In genomic region chr3:89598967-89599366, GRCm38 (mm10) we compare ENCODE assay signal across 17 mouse cellular contexts.
DNase-seq lines count a peak whose midpoint lies in the region; ATAC-seq and TF ChIP-seq lines count a peak whose summit lies in the region.
"Had no signal": no experiment of that assay in that cellular context is flagged by ENCODE, and none has a peak within 500 bp of the region (broad histone marks: within the 10 kb centered on the region; RNA-seq: fewer than 3 reads in every experiment).

No protein-coding gene starts in this region.

- no peak overlapping the region for H3K27ac ChIP-seq in liver, adult 2 months (replicated peaks; ENCODE audit: insufficient read depth, low read depth, low read length)
- no peak overlapping the region for H3K27ac ChIP-seq in liver, embryonic 11.5 days (ENCODE audit: low read depth, low read length)
- no peak overlapping the region for H3K27ac ChIP-seq in forebrain, embryonic 12.5 days
- H3K27ac ChIP-seq: heart, embryonic 13.5 days; limb, embryonic 15.5 days; midbrain, embryonic 10.5 days had no signal

- no peaks in the 10 kb centered on the region; the same call in 1 of the 2 replicates for H3K27me3 ChIP-seq in liver, adult 2 months (ENCODE audit: control insufficient read depth, insufficient read depth, low read length)
- 0 out of 2 replicates have a peak, but pooled peaks cover 2% of the 10 kb centered on the region for H3K27me3 ChIP-seq in liver, embryonic 11.5 days (replicated peaks; ENCODE audit: control insufficient read depth, insufficient read depth, low read length)
- H3K27me3 ChIP-seq in forebrain, embryonic 12.5 days: 0 out of 2 replicates have a peak, but pooled peaks cover 5% of the 10 kb centered on the region
- H3K27me3 ChIP-seq: limb, embryonic 15.5 days had no signal

- 0 out of 2 replicates have a peak, but pooled peaks have one; percentile 9 for TF ChIP-seq CTCF in liver, adult 2 months (IDR thresholded peaks at IDR 0.05; ENCODE audit: low read depth, low read length)

- peak; percentile 11 for DNase-seq in CD4-positive, CD25-positive, alpha-beta regulatory T cell, adult 2 months (ENCODE audit: low read depth, low spot score)
- no peak for DNase-seq in liver, adult 2 months (ENCODE audit: extremely low read depth, low read depth, low spot score)
- DNase-seq in liver, embryonic 11.5 days (ENCODE audit: low spot score): no peak
- peak; percentile 66 for DNase-seq in ES-CJ7 (ENCODE audit: low read depth, low spot score)
- DNase-seq in naive thymus-derived CD4-positive, alpha-beta T cell, adult 2 months (ENCODE audit: low read depth): peak; percentile 9
- DNase-seq in urinary bladder, postnatal 4 days (ENCODE audit: low spot score in 2 of 2): no peak
- DNase-seq: cerebellum, adult 11-12 months; heart, postnatal 4 days; right cerebral cortex, adult 18-20 months; thymus, adult 18-20 months had no signal

- no peak for ATAC-seq in CD4-positive, CD25-positive, alpha-beta regulatory T cell, adult 4 months
- ATAC-seq in liver, embryonic 11.5 days (replicated peaks; ENCODE audit: low FRiP score): no peak
- ATAC-seq in forebrain, embryonic 12.5 days (ENCODE audit: low FRiP score): no peak
- ATAC-seq: activated CD4-positive, CD25-positive, alpha-beta regulatory T cell, adult 4 months; inflammation-experienced regulatory T-cells, adult 6 months had no signal

- no peaks in the 10 kb centered on the region for H3K79me2 ChIP-seq in liver, adult 2 months (ENCODE audit: control insufficient read depth, insufficient read depth, low read length)

- no peak overlapping the region for H3K4me3 ChIP-seq in liver, adult 2 months (ENCODE audit: insufficient read depth, low read depth, low read length)
- H3K4me3 ChIP-seq in liver, embryonic 11.5 days (ENCODE audit: low read depth, low read length): no peak overlapping the region
- no peak overlapping the region for H3K4me3 ChIP-seq in forebrain, embryonic 12.5 days (replicated peaks)
- H3K4me3 ChIP-seq: heart, embryonic 13.5 days; limb, embryonic 15.5 days; midbrain, embryonic 10.5 days had no signal

- H3K4me1 ChIP-seq in liver, adult 2 months (ENCODE audit: control insufficient read depth, insufficient read depth, low read length): no peaks in the 10 kb centered on the region
- H3K4me1 ChIP-seq in liver, embryonic 11.5 days (replicated peaks; ENCODE audit: control insufficient read depth, insufficient read depth, low read length): no peaks in the 10 kb centered on the region
- H3K4me1 ChIP-seq in forebrain, embryonic 12.5 days: peaks cover 5% of the 10 kb centered on the region

- H3K36me3 ChIP-seq in liver, adult 2 months (ENCODE audit: control insufficient read depth, insufficient read depth, low read length): no peaks in the 10 kb centered on the region
- no peaks in the 10 kb centered on the region for H3K36me3 ChIP-seq in liver, embryonic 11.5 days (ENCODE audit: control insufficient read depth, insufficient read depth, low read length)
- H3K36me3 ChIP-seq in forebrain, embryonic 12.5 days (replicated peaks): no peaks in the 10 kb centered on the region
- H3K36me3 ChIP-seq: heart, embryonic 13.5 days; limb, embryonic 15.5 days; midbrain, embryonic 10.5 days had no signal

- no peak overlapping the region for H3K9ac ChIP-seq in liver, adult 2 months (ENCODE audit: low read depth, low read length)
- no peak overlapping the region for H3K9ac ChIP-seq in liver, embryonic 11.5 days (ENCODE audit: low read depth, low read length)
- no peak overlapping the region for H3K9ac ChIP-seq in forebrain, embryonic 12.5 days
- H3K9ac ChIP-seq: heart, embryonic 13.5 days; limb, embryonic 15.5 days had no signal

- H3K4me2 ChIP-seq in liver, embryonic 11.5 days: no peak overlapping the region
- H3K4me2 ChIP-seq in forebrain, embryonic 12.5 days: no peak overlapping the region
- H3K4me2 ChIP-seq: heart, embryonic 13.5 days; limb, embryonic 15.5 days had no signal

- 98% methylated on average over 7 of the region's 7 CpGs for WGBS in liver, adult 2 months
- WGBS in liver, embryonic 11.5 days: 91% methylated on average over 7 of the region's 7 CpGs
- WGBS in forebrain, embryonic 12.5 days: 95% methylated on average over 7 of the region's 7 CpGs

- H3K9me3 ChIP-seq in liver, embryonic 11.5 days (ENCODE audit: control insufficient read depth, low read length): peaks cover 4% of the 10 kb centered on the region; the same call in 1 of the 2 replicates
- peaks cover 9% of the 10 kb centered on the region for H3K9me3 ChIP-seq in forebrain, embryonic 12.5 days
- H3K9me3 ChIP-seq: limb, embryonic 15.5 days had no signal

- TF ChIP-seq POLR2A in liver, adult 2 months (IDR thresholded peaks at IDR 0.05; ENCODE audit: extremely low read depth, insufficient read depth, low read length): no peak

Comparison
In these comparisons a context has a peak if more than half of its experiments do, and no peak if none do; other contexts are left out.
1. DNase-seq: peak in CD4-positive, CD25-positive, alpha-beta regulatory T cell, adult 2 months (single experiment), ES-CJ7 (single experiment) and naive thymus-derived CD4-positive, alpha-beta T cell, adult 2 months (single experiment); none in liver, adult 2 months (single experiment), liver, embryonic 11.5 days (single experiment) and urinary bladder, postnatal 4 days (0 of 2).